Mouse (Mus musculus): Measurements from ENCODE around the gene H2afj.

H2afj gene

DNA sequence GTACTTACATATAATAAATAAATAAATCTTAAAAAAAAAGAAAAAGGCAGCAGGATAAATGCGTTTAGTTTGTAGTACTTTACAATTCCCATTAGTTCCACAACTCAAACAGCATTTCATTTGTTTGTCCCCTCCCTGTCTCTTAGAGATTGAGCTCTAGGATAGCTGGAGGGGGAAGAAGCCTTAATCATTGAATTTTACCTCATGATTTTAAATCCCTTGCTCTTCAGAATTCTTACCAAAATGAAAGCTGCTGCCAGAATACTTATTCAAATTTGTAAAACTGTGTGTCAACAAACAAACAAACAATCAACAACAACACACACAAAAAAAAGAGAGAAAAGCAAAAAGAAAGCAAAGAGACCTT, 2.7 kb upstream of the H2afj start:
- DNase-seq (ENCODE audit: low spot score) = no peak

DNA sequence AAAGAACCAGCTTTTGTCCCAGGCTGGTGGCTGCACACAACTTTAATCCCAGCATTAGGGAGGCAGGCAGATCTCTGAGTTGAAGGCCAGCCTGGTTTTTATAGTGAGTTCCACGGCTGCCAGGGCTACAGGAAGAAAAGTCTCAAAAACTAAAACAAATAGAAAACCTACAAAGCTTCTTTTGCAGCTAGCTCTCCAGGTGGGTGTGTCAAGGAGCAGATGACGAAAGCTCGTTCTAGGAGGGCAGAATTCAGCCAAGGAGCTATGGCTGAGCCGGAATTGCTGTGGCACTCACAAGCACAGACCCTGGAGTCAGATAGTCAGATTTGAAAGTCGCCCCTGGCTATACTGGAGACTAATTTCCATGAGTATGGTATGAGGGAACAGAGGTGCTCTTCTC, 1.2 kb upstream of the H2afj start:
- no peak for DNase-seq (ENCODE audit: low spot score)

DNA sequence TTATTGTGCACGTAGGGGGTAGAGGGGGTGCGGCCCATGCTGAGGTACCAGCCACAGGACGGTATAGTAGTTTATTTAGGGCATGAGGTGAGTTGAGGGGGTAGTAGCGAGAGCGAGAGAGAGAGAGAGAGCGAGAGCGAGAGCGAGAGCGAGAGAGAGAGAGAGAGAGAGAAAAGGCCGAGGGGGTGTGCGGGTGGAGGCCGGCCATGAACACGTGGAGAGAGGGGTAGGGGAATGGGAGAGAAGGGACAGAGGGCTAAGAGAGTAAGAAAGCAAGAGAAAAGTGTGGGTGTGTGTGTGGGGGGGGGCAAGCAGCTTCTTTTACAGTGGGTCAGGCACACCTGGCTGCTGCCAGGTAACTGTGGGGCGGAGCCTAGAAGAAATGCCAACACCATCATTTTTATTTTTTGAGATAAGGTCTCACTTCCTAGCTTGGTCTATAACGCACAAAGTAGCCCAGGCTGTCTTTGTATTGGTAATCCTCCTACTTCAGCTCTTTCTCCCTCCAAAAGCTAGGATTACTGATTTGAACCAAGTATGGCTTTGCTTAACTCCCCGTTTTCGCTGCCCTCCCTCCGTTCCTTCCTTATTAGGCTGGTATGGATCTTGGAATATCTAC, 540 bp upstream of the H2afj start:
- DNase-seq (ENCODE audit: low spot score) = no peak

DNA sequence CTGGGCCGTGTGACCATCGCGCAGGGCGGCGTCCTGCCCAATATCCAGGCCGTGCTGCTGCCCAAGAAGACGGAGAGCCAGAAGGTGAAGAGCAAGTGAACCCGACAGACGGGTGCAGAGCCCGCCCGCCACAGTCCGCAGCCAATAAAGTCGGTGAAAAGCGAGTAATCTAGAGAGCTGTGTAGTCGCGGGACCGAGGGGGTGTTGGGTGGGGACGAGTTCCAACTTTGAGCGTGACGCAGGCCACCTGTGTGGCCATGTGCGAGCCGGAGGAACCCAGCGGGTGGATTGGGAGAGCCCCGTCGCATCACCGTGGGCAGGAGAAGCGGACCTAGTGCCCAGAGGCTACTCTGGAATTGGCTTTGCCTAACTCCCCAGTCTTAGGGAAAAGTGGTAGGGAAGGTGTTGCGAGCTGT, 595 bp downstream of the H2afj start:
- peak; percentile 60 for DNase-seq (ENCODE audit: low spot score)

DNA sequence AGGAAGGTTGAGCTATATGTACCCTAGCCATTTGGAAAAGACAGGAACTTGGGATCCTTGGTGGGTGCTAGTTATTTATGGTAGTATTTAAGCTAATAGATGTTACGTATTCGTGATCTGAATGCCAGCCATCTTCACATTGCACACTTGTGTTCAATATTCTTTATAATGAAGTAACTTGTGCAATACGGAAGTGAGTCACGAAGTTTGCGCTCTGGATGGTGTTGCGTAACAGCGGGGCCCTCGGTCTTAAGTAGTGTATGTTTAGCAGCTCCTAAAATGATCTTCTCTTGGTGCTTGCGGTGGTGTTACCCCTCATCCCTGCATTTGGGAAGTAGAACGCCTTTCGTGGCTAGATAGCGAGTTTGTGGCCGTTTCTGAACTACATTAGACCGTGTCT, 1.0 kb downstream of the H2afj start:
- DNase-seq (ENCODE audit: low spot score) = peak; percentile 89

DNA sequence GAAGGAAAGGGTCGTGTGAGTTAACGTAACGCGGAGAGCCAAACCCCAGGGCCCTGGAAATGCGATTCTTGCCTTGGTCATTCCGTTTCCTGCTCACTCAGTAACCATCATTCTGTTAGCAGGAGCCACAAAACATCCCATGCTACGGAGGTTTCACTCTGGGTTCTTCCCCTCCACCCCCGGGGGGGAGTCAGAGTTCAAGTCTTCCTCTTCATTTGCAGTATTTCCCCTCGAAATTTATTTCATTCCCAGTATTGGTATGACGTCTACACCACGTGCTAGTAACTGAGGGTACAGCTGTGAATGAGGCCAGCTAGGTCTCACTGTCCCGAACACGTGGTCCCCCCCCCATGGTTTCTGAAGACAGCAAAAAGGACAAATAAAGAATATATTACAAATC, 1.6 kb downstream of the H2afj start:
- DNase-seq (ENCODE audit: low spot score) = no peak

DNA sequence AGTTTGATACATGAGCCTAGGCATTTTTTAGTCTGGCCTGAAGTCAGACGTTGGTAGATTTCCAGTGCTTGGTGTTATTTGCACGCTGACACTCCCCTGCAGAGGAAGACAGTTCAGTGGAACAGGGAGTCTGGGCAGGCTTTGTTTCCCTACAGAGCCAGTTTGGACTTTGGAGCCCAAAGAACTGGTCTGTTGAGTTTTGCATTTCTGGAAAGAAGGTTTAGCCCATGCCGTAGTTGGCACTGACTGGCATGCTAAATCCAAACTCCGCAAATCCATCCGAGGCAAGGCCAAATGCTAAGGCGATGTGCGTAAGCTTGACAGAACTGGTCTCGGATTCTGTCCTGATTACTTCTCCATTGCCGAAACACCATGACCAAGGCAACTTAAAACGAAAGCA, 3.2 kb downstream of the H2afj start:
- DNase-seq (ENCODE audit: low spot score) = peak; percentile 26

DNA sequence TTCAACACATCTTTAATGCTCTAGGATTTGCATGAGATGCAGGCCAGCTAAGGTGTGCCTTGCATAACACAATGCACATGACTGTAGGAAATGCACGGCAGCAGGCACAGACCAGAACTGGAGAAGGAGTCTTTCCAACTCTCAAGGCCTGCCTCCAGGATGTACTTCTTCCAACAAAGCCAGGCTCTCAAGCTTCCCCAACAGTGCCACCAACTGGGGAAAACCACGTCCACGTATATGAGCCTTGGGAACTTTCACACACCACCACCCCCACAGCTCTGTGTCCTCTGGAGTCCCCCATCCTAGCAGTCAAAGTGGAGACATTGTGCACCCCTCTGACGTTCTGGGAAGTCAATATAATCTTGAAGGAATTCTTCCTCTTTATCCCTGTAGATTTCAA, 5.1 kb downstream of the H2afj start:
- DNase-seq (ENCODE audit: low spot score) = peak; percentile 72

DNA sequence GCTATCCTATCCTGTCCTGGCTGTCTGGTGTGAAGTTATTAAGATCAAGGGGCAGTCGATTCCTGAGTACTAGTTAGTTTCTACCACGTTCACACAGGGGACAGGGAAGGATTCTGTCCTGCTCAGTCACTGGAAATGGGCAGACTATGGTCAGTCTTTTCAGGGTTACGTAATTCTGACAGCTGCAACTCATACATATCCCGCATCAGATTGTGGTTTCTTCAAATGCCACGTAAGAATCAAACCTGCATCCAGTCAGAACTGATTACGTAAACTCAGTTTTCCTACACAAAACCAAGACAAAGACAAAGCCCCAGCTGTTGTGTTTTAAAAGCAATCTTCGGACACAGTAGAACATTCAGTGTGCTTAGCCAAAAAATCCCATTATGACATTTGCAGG, 7.3 kb downstream of the H2afj start:
- DNase-seq (ENCODE audit: low spot score) = no peak

DNA sequence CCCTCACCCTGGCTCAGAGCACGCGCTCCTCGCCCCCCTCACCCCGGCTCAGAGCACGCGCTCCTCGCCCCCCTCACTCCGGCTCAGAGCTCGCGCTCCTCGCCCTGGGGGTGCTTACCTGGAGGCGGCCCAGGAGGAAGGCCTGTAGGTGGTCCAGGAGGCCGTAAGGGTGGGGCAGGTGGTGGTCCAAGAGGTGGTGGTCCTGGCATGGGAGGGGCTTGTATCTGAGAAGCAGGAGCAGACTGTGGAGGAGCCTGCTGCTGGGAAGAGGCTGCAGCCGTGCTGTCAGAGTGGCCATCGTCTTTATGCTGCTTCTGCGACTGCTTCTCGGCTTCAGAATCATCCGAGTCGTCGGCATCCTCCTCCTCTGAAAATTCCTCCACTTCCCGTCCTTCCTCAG, 8.8 kb downstream of the H2afj start:
- DNase-seq (ENCODE audit: low spot score) = no peak

DNA sequence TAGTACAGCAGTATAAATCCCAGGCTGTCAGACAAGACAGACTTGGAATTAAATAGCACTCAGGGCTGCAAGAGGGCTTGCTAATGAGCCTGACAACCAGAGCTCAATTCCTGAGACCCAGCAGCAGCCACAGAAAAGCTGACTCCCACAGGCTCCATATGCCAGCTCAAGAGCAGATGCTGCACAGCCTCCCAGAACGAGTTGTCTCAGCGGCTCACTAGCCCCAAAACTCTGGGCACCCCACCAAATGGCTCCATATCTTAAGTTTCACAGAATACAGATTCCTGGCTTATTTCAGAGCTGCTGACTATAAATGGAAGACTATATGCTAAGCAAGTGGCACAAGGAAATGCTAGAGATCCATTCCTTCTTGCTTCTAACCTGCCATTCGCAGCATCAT, 9.5 kb downstream of the H2afj start:
- no peak for DNase-seq (ENCODE audit: low spot score)

DNA sequence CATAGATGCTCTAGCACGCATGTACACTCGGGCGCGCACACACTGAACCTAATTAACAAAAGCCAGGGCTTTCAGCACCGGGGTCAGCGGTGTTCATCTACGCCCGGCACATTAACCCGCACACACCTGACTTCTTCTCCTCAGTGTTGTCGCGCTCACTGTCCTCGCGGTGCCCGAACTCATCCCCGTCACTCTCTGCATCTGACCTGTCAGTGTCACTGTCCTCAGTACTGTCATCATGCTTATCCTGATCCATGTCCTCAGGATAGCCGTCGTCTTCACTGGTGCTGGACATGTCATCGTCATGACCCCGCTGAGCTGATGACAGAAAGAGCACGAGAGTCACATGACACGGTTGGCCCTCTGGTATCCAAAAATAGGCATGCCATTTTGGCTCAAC, 12.3 kb downstream of the H2afj start:
- DNase-seq (ENCODE audit: low spot score) = no peak

DNA sequence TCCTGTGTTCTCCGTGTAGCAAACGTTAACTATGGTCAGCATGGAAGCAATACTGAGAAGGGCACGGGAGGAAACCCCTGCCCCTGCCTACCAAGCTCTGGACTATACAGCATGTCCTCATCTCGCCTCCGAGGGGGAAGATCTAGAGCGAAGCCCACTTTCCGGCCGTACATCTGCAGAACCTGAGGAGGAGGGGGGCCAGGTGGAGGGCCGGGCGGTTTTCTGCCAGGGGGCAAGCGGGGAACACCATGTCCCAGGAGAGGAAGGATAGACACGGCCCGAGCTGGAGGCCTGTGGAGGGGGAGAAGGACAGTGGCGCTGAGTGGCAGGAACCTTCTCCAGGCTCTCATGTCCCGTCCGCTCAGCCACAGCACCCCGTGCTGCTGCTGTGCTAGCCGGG, 13.0 kb downstream of the H2afj start:
- no peak for DNase-seq (ENCODE audit: low spot score)

DNA sequence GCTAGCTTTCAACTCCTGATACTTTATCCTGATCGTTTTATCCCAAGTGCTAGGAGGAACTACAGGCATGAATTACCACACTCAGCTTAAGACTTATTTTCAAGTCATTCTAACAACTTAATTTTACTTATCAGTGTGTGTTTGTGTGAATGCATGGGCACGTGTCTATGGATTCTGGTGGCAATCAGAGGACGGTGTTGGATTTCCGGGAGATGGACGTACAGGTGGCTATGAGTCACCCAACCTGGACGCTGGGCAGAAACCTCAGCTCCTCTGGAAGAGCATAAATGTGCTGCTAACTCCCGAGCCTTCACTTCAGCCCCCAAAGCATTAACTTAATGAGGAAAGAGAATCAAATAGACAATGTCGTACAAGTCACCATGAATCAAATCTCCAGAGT, 16.9 kb downstream of the H2afj start:
- no peak for DNase-seq (ENCODE audit: low spot score)

DNA sequence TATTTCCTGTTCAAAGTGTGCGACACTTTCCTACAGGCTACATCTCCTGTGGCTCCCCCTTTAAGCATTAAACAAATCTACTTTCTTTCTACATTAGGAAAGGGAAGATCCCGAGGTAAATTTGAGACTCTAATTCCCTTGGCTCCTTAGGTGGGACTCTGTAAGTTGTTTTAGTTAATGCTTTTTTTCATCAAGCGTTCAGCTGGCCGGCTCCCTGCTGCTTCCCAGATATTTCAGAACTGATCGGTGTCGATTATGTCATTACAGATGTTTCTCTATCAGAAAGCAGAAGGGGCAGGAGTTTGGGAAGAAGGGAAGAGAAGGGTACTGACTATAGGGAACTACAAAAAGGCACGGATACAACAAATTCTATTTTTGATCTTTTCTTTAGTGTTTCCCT, 19.1 kb downstream of the H2afj start:
- DNase-seq (ENCODE audit: low spot score) = peak; percentile 33

DNA sequence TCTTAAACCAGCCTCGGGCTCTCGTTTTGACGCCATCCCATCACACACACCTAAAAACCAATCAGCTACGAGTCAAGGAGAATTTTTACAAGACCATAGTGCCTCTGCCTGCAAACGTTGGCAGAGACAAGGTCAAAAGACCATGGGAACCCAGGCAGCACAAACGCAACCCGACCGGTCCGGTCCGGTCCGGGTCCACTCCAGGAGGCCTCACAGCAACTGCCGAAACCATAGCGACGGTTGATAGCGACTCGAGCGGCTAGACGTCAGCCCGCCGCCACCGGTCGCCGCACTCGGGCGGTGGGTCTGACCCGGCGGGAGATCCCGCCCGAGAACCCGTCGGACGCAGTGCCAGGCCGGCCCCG, 19.5 kb downstream of the H2afj start, which contains the start of gene BC049715:
TSS of gene BC049715 (plus strand) at position 111 of the 365 bp plus-strand sequence.
- peak; percentile 68 for DNase-seq (ENCODE audit: low spot score)

DNA sequence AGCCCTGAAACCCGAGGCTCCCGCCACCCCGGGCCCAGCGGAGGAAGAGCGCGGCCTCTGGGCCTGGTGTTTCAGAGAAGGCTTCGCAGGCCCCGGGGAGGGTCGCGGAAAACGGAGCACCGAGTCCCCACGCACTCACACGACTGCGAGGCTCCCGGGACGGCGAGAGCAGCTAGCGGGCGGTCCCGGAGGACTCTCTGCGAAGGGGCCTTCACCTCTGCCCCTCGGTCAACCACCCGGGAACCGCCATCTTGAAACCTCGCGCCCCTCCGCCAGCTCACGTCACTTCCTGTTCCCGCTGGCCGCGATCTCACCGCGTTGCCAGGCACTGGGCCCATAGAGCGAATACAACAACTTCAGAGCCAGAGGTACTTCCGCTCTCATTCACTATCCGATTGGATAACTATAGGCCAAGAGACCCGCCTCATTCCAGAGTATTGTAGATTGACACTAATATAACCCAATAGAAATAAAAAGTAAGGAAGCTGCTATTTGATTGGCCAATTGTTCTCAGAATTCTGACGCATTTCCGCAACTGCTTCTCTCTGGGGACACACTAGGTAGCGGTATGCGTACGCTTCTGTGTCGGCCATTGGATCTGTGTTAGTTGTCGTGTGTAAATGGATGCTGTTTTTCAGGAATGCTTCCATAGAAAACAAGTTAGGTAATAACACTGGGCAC, 20.0 kb downstream of the H2afj start, which contains the start of gene Wbp11:
TSS of gene Wbp11 (minus strand) at position 353 of the 681 bp plus-strand sequence.
- peak; percentile 99 for DNase-seq (ENCODE audit: low spot score)

DNA sequence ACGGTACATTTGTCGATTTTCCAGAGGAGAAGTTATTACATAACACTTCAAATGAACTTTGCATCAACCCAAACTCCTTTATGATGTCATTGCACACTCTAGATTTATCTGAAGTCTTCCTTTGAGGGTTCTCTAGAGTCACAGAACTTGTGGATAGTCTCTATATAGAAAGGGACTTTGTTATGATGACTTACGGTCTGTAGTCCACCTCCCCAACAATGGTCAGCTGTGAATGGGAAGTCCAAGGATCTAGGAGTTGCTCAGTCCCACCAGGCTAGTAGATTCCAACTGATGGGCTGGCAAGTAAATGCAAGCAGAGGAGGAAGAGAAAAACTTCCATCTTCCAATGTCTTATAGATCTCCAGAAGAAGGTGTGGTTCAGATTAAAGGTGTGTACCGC, 20.6 kb downstream of the H2afj start:
- DNase-seq (ENCODE audit: low spot score) = no peak

DNA sequence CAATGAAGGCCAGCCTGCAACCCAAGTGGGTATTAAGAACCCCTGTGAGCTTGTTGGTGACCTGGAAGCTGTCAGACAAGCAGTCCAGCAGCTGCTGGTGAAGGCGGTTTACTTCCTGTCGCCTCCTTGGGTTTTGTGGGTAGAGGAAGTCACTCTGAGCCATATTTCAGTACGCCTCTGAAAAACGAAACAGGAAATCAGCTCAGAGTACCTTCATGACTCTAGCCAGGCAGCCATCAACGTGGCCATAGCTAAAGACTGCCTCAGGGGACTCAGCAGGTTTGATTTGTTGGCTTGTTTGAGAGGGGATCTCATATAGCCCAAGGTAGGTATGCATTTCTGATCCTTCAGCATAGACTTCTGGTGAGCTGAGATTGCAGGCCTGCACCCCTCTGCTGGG, 23.7 kb downstream of the H2afj start:
- no peak for DNase-seq (ENCODE audit: low spot score)

DNA sequence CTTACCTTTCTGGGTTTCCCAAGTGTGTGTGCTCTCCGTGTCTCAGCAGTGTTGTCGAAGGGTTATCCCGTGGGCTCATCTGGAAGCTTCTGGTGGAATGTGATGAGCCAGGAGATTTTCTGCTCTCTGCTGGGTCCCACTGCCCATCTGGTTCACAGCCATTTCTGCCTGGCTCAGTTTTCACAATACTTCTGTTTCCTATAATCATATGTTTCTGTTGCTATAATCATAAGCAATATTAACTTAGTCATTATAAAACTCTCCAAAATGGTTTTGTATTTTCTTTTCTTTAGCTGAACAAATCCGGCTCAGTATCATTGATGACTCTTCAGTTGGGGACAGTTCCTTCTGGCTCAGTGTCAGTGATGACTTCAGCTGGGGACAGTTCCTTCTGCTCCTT, 27.3 kb downstream of the H2afj start, which contains the start of gene Smco3:
TSS of gene Smco3 (minus strand) at position 101 of the 400 bp plus-strand sequence.
- DNase-seq (ENCODE audit: low spot score) = no peak

DNA sequence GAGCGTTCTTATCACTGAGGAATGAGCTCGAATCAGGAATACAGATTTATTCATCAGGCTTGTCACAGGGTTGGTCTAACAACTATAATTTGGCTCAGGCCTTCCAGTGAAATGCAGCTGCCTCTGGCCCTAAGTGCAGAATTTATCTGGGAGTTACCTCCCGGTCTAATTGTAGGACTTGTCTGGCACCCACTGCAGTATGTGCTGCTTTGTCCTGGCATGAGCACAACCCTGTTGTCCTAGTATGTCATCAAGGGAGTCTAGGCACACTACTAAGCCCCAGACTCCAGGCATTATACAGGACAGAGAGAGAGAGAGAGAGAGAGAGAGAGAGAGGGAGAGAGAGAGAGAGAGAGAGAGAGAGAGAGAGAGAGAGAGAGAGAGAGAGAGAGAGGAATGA, 29.3 kb downstream of the H2afj start:
- DNase-seq (ENCODE audit: low spot score) = no peak

DNA sequence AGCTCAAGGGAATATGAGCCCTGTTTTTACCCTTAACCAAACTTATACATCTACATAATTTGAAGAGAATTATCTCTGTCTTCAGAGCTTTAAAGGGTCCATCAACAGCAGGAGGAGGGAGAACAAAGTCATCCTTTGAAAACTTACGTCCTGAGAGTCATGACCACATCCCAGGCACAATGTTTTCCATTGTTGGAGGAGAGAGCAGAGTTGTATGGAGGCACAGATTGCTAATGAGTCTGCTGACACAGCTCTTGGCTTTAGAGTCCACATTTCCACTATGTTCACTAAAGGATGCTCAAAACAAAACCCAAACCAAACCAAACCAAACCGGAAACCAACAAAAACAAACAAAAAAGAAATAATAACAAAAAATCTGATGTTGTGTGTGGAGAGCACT, 36.9 kb downstream of the H2afj start:
- no peak for DNase-seq (ENCODE audit: low spot score)

DNA sequence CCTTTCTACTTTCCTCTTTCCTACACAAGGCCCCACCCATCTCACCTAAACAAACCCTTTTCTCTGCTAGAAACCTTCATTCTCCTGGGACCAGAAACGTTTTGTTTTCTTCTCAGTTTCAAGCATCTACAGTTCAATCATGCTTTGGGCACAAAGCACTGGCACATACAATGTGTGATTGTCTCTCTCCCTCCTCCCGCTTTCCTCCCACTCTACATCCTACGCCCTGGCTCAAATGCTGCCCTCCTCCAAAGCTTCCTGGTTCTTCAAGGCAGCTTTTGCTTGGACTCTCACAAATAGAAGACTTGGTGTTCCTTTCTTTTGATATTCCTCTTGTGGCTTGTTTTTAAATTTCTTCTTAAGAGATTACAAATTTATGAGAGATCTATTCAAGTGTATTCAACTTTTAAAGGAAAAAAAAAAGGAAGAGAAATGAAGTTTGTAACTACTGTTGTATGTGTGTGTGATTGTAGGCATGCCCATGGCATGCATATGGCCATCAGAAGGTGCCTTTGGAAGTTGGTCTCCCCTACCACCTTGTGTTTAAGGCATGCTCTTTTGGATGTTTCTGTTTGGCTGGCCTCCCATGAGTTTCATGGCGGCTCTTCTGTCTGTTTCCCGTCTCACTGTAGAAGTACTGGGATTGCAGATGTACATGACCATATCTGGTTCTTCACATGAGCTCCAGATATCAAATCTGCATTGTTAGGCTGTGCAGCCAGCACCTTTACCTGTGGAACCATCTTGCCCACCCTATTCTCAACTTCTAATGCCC, 37.8 kb downstream of the H2afj start:
- no peak for DNase-seq (ENCODE audit: low spot score)

Measured in adipocyte (in vitro differentiated cells).